Mouse (Mus musculus) stomach, embryonic 16.5 days (tissue): ENCODE data around the gene Nup43. TPM values are rescaled to one million over a fixed set of nuclear protein-coding genes. Genes with fewer than 3 reads are reported as not detected.

Experiments used
- ATAC-seq: fragments of 200-750 bp; cut with Nextera tagmentation; 2 replicates; pipeline ENCODE4 v1.8.0; 2017; ENCODE audit warnings: moderate number of reproducible peaks, moderate TSS enrichment; ENCODE audit not compliant: insufficient read depth, low FRiP score
- H3K27ac ChIP-seq: fragments of 300-500 bp; sonication (generic); 2 replicates; pipeline ENCODE4 v1.5.1; 2014; ENCODE audit warnings: low read length
- H3K27me3 ChIP-seq: fragments of 300-500 bp; sonication (generic); 2 replicates; pipeline ENCODE4 v1.6.1; 2014; ENCODE audit warnings: low read length, control low read depth, mixed read lengths; ENCODE audit not compliant: control insufficient read depth, insufficient read depth
- H3K36me3 ChIP-seq: fragments of 300-500 bp; sonication (generic); 2 replicates; pipeline ENCODE4 v1.6.1; 2014; ENCODE audit warnings: low read length; ENCODE audit not compliant: control insufficient read depth, insufficient read depth
- H3K4me1 ChIP-seq: fragments of 300-500 bp; sonication (generic); 2 replicates; pipeline ENCODE4 v1.6.1; 2014; ENCODE audit warnings: low read length, control low read depth, mixed read lengths; ENCODE audit not compliant: control insufficient read depth, insufficient read depth
- H3K4me2 ChIP-seq: fragments of 300-500 bp; sonication (generic); 2 replicates; pipeline ENCODE4 v1.6.1; 2014; ENCODE audit warnings: low read depth, low read length, mixed read lengths
- H3K4me3 ChIP-seq: fragments of 300-500 bp; sonication (generic); replicated peaks from 2 replicates; pipeline ENCODE4 v1.5.1; 2014; ENCODE audit warnings: mild to moderate bottlenecking, low read length
- H3K9ac ChIP-seq: fragments of 300-500 bp; sonication (generic); 2 replicates; pipeline ENCODE4 v1.6.1; 2014; ENCODE audit warnings: low read length
- H3K9me3 ChIP-seq: fragments of 300-500 bp; sonication (generic); replicated peaks from 2 replicates; pipeline ENCODE4 v1.6.1; 2016; ENCODE audit warnings: low read length, control low read depth; ENCODE audit not compliant: control insufficient read depth
- WGBS: fragments of 180-500 bp; shearing (Covaris S2); extraction: QIAGEN DNeasy Blood & Tissue Kit; methylation state at CpG from one replicate; pipeline ENCODE4 v1.1.7; 2014; 5-methylcytosine and 5-hydroxymethylcytosine counted together
- polyA plus RNA-seq: library from polyadenylated mRNA; unstranded; fragments of >200 nt; fragmentation: Nextera tagmentation; extraction: Ambion mirVana; gene quantifications from 2 replicates; pipeline ENCODE4 v1.2.1, GENCODE M21; 2015

Nup43 gene
- polyA plus RNA-seq, 1 experiment from 2014 or later, result 34.5 TPM

DNA sequence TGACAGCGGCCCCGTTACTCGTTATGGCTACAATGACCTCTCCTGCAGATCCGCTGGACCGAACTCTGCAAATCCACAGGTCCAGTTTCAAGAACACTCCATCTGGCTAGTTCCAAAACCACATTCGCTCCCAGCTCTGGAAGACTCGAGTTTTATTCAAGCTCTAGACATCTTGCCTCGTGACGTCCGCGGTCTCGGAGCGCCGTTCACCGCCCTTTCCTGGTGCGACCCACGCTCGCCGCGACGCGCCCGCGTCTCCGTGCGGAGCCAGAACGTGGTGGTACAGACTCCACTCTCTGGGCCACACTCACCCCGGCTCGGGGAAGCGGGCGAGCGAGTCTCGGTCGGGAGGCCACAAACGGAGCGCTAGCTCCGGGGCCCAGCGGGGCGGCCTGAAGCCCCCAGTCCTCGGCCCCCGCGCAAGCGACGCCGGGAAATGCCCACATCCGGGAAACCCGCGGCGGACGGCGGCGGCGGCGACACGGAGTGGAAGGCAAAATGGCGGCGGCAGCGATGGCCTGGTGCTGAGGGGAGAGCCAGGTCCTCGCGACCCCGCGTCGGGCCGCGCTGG lies 13.5 kb downstream of the Nup43 start, which contains the start of the genes Pcmt1 and Lats1:
Gene Pcmt1, minus strand, starts transcription at position 406 of the 571 bp plus-strand sequence.
Gene Lats1, plus strand, starts transcription at position 484 of the 571 bp plus-strand sequence.
- H3K4me3 ChIP-seq, result peak within 1 kb of the TSS; percentile 93
- H3K36me3 ChIP-seq, result peaks cover 20% of the 10 kb centered on the region
- WGBS, result under 1% methylated on average over 62 of the region's 65 CpGs
- H3K9ac ChIP-seq, result peak within 1 kb of the TSS; percentile 100
- H3K27me3 ChIP-seq, result no peaks in the 10 kb centered on the region
- H3K27ac ChIP-seq, result peak within 1 kb of the TSS; percentile 98
- H3K9me3 ChIP-seq, result no peaks in the 10 kb centered on the region
- peaks cover 23% of the 10 kb centered on the region for H3K4me1 ChIP-seq
- H3K4me2 ChIP-seq, result peak within 1 kb of the TSS; percentile 91
- peak; percentile 90 for ATAC-seq

- no peaks in the 10 kb centered on the region for H3K27me3 ChIP-seq
- ATAC-seq, result peak; percentile 90
- H3K27ac ChIP-seq, result peak overlapping the region; percentile 98
- under 1% methylated on average over 64 of the region's 64 CpGs for WGBS
- H3K4me1 ChIP-seq, result peaks cover 23% of the 10 kb centered on the region
- H3K9me3 ChIP-seq, result no peaks in the 10 kb centered on the region
- peak overlapping the region; percentile 91 for H3K4me2 ChIP-seq
- H3K36me3 ChIP-seq, result peaks cover 20% of the 10 kb centered on the region
- peak overlapping the region; percentile 93 for H3K4me3 ChIP-seq
- peak overlapping the region; percentile 100 for H3K9ac ChIP-seq
Observed at GRCm38 (mm10) chr10:7681343-7682025, 14.2 kb downstream of the Nup43 start.

- H3K4me3 ChIP-seq, result peak overlapping the region; percentile 93
- H3K9me3 ChIP-seq, result no peaks in the 10 kb centered on the region
- peak overlapping the region; percentile 91 for H3K4me2 ChIP-seq
- H3K27me3 ChIP-seq, result no peaks in the 10 kb centered on the region
- peaks cover 23% of the 10 kb centered on the region for H3K4me1 ChIP-seq
- no peak overlapping the region for H3K27ac ChIP-seq
- peaks cover 18% of the 10 kb centered on the region for H3K36me3 ChIP-seq
- peak overlapping the region; percentile 40; the same call in 1 of the 2 replicates for H3K9ac ChIP-seq
- ATAC-seq, result no peak
- 46% methylated on average over 3 of the region's 3 CpGs for WGBS
Observed at GRCm38 (mm10) chr10:7682249-7682648, 14.9 kb downstream of the Nup43 start.

GRCm38 (mm10) chr10:7686902-7687301 lies 19.6 kb downstream of the Nup43 start:
- Histone ChIP-seq H3K4me3 (no peak overlapping the region), H3K4me2 (no peak overlapping the region), H3K27ac (no peak overlapping the region), H3K9ac (no peak overlapping the region), H3K4me1 (peaks cover 12% of the 10 kb centered on the region), H3K9me3 (no peaks in the 10 kb centered on the region), H3K36me3 (peaks cover 6% of the 10 kb centered on the region), H3K27me3 (no peaks in the 10 kb centered on the region)
- ATAC-seq, result no peak
- WGBS, result 83% methylated on average over 6 of the region's 6 CpGs

DNA sequence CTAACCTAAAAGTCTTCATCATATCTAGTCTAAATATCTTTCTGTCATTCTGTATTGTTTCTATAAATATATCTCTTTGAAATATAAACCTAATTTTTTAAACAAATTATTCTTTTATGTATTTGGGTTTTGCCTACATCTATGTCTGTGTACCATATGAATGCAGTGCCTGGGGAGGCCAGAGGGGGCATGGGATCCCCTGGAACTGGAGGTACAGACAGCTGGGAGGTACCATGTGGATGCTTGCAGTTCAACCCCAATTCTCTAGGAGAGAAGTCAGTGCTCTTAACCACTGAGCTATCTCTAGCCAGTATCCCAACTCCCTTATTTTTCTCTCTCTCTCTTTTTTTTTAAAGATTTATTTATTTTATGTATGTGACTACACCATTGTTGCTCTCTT lies 28.0 kb downstream of the Nup43 start:
- Histone ChIP-seq H3K9me3 (no peaks in the 10 kb centered on the region), H3K4me2 (no peak overlapping the region), H3K36me3 (peaks cover 35% of the 10 kb centered on the region), H3K4me3 (no peak overlapping the region), H3K9ac (no peak overlapping the region), H3K27me3 (no peaks in the 10 kb centered on the region), H3K27ac (no peak overlapping the region), H3K4me1 (no peaks in the 10 kb centered on the region)
- no peak for ATAC-seq

DNA sequence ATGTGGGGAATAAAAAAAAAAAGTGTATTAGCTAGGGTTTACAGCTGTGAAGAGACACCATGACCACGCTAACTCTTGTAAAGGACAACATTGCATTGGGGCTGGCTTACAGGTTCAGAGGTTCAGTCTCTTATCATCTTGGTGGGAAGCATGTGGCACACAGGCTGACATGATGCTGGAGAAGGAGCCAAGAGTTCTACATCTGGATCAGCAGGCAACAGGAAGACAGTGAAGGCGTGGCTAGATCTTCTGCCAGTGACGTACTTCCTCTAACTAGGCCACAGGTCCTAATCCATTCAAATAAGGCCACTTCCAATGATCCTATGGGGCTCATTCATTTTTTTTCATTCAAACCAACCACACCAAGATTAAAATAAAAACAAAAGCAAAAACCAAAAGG lies 32.8 kb downstream of the Nup43 start:
- Histone ChIP-seq H3K27ac (no peak overlapping the region), H3K9me3 (no peaks in the 10 kb centered on the region), H3K4me3 (no peak overlapping the region), H3K9ac (no peak overlapping the region), H3K4me1 (no peaks in the 10 kb centered on the region), H3K36me3 (peaks cover 35% of the 10 kb centered on the region), H3K27me3 (no peaks in the 10 kb centered on the region), H3K4me2 (no peak overlapping the region)
- ATAC-seq, result no peak
- WGBS, result 80% methylated on average over 3 of the region's 3 CpGs

DNA sequence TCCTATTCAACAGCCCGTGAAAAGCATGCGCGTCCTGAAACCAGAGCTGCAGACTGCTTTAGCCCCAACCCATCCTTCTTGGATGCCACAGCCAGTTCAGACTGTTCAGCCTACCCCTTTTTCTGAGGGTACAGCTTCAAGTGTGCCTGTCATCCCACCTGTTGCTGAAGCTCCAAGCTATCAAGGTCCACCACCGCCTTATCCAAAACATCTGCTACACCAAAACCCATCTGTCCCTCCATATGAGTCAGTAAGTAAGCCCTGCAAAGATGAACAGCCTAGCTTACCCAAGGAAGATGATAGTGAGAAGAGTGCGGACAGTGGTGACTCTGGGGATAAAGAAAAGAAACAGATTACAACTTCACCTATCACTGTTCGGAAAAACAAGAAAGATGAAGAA lies 35.3 kb downstream of the Nup43 start:
- no peak overlapping the region for H3K4me2 ChIP-seq
- no peak overlapping the region for H3K4me3 ChIP-seq
- peaks cover 36% of the 10 kb centered on the region for H3K36me3 ChIP-seq
- H3K9me3 ChIP-seq, result no peaks in the 10 kb centered on the region
- H3K27ac ChIP-seq, result no peak overlapping the region
- no peaks in the 10 kb centered on the region for H3K27me3 ChIP-seq
- no peak for ATAC-seq
- WGBS, result 95% methylated on average over 6 of the region's 6 CpGs
- H3K9ac ChIP-seq, result no peak overlapping the region
- H3K4me1 ChIP-seq, result no peaks in the 10 kb centered on the region

GRCm38 (mm10) chr10:7710121-7710520 lies 42.8 kb downstream of the Nup43 start:
- Histone ChIP-seq H3K27me3 (no peaks in the 10 kb centered on the region), H3K4me2 (no peak overlapping the region), H3K9me3 (no peaks in the 10 kb centered on the region), H3K27ac (no peak overlapping the region), H3K4me1 (no peaks in the 10 kb centered on the region), H3K4me3 (no peak overlapping the region), H3K9ac (no peak overlapping the region), H3K36me3 (peaks cover 25% of the 10 kb centered on the region)
- 92% methylated on average over 5 of the region's 5 CpGs for WGBS
- ATAC-seq, result no peak

- Histone ChIP-seq H3K36me3 (peaks cover 23% of the 10 kb centered on the region), H3K4me3 (no peak overlapping the region), H3K9ac (no peak overlapping the region), H3K9me3 (no peaks in the 10 kb centered on the region), H3K27ac (no peak overlapping the region), H3K4me1 (no peaks in the 10 kb centered on the region), H3K27me3 (no peaks in the 10 kb centered on the region), H3K4me2 (no peak overlapping the region)
- no peak for ATAC-seq
- WGBS, result 94% methylated on average over 13 of the region's 13 CpGs
Observed at GRCm38 (mm10) chr10:7712506-7712905, 45.2 kb downstream of the Nup43 start.
